Mouse (Mus musculus) adrenal gland, postnatal 14 days (tissue): ENCODE results near the gene Fv1. TPM values are rescaled to one million over a fixed set of nuclear protein-coding genes. Genes with fewer than 3 reads are reported as not detected.

Experiments used
- DNase-seq: peaks from one replicate; pipeline ENCODE4 v3.0.0; 2021; ENCODE audit warnings: mixed read lengths
- total RNA-seq: library from RNA; stranded (reverse); gene quantifications from 2 replicates; pipeline ENCODE4 v1.2.3, GENCODE M21; 2021

Gene Fv1
- total RNA-seq, 1 experiment from 2014 or later: 9.2 TPM

- DNase-seq: no peak
Measured at GRCm38 (mm10) chr4:147886158-147886557, 17.4 kb downstream of the Fv1 start.

DNA sequence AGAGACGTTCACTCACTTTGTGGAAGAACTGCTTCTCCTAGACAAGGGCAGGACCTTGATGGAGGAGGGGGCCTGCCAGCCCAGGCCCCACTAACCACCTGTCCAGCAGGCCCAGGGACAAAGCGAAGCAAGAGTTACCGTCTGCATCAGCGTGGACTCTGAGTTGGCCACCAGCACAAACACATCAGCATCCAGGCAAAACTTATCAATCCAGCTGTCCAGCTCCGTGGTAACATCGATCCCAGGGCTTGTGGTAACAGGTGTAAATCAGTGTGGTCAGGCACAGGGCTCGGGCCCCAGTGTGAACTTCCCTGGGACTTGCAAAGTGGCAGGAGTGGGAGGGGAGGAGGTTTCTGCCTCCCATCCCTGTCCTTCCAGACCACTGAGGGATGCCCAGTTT is 18.5 kb downstream of the Fv1 start:
- DNase-seq: no peak

- no peak for DNase-seq
Measured at GRCm38 (mm10) chr4:147888237-147888636, 19.5 kb downstream of the Fv1 start.

DNA sequence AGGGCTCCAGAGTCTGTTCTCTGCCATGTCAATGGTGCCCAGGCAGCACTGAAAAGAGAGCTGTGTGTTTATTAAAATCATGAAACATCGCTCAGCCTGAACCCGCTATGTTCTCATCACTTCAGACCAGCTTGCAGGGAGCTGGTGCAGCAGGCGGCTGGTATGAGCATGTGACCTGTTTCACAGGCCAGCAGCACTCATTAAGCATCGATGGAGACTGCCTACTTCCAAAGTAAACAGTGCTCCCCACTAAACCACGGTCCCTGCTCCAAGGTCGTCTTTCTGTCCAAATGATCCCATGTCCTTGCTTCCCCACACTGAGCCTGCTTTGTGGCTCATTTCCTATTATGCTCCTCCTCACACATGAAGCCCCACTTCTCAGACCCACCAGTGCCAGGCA is 21.6 kb downstream of the Fv1 start:
- DNase-seq: peak; percentile 26

GRCm38 (mm10) chr4:147895815-147896330 is 27.1 kb downstream of the Fv1 start:
- DNase-seq: no peak

GRCm38 (mm10) chr4:147896411-147896810 is 27.6 kb downstream of the Fv1 start:
- DNase-seq: no peak

DNA sequence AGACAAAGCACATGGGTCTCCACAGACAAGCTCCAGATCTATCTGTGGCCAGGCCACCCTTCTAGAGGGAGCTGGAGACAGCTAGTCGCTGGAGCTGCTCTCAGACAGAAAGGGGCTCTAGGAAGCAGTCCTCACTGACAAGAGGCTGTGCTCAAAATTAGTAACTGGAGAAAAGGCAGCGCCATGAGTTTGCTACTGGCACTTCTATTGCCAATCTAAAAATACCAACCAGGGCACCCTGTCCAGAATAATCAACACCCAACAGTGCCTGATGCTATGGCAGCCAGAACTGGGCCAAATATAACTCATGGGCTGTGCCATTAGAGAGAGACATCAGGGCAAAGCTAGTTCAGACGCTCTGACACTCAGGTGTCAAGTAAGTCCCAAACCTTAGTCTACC is 28.6 kb downstream of the Fv1 start:
- DNase-seq: no peak

DNA sequence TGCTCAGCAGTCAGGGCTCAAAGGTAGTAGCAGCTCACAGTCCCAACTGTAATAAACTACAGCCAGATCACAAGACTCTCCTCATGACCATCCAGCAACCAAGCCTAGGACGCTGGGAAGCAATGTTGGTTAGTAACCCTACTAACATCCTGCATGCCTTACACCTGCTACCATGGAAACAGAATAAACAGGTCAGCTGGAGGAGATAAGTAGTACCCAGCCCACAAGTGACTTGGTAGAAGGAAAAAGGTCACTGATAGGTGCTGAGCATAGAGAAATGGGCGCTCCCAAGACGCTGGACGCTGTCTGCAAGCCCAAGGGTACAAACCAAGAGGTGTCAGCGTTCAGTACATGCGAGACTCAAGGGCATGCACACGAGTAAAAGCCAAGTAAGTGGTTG is 31.7 kb downstream of the Fv1 start:
- no peak for DNase-seq

DNA sequence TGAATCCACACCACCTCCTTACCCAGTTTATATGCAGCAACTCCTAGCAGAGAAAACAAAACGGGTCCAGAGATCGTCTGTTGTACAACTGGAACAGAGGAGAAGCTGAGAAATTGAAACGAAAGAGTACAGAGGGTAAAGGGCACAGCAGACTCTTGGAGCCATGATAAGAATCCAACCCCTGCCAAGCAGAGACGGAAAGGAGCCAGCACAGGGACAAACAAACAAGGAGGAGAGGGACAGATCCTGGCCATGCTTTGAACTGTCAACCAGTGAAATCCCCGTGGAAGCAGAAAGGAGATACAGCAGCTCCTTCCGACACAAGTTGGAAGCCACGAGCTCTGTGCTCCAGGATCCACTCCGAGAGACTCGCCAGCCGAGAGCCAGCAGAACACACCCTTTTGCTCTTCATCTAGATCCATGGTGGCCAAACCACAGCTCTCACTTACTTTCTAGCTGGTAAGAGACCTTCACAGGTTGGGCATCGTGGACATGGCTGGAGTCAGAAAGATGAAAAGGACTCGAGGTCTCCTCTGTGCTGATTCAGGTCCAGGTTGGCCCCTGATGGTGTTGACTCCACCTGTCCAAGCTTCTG is 34.2 kb downstream of the Fv1 start:
- DNase-seq: peak; percentile 48

- peak; percentile 72 for DNase-seq
Measured at GRCm38 (mm10) chr4:147903601-147904000, 34.8 kb downstream of the Fv1 start.

- peak; percentile 92 for DNase-seq
Measured at GRCm38 (mm10) chr4:147904313-147905089, 35.7 kb downstream of the Fv1 start, which contains the start of gene Mfn2. Mfn2 (minus strand) TSS chr4:147904704.

GRCm38 (mm10) chr4:147905090-147905659 is 36.4 kb downstream of the Fv1 start:
- DNase-seq: no peak

DNA sequence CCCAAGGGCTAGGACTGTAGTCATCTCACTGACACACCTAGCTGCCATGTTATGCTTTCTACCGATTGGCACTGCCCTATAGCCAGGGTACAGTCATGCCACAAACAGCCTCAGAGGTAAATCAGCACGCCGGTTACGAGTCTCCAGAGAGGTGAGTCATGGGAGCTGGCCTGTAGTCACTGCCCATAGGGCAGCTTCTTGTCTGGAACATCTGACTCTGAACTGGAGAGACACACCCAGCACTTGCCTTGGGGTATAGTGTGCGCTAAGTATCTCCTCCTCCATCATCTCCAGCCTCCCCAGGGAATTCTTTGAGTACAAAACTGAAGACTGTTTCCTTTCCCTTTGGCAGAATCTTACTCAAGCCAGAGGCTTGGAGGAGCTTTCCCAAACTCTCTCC is 37.5 kb downstream of the Fv1 start:
- peak; percentile 70 for DNase-seq

DNA sequence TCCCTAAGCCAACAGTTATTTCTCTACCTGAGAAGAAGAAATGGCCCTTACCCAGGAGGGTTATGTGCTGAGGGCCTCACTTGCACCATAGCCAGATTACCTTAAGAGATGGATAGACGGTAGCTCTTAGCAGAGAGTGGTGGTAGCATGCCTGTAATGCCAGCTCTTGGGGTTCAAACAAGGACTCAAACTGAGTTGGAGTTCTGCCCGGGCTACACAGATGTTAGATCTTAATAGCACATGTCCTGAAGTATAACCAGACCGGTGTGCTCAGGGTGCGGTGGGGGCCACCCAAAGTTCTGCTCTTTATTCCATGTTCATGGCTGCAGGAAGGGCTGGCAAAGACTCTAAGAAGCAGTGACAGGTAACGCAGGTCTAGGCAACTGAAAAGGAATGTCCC is 40.7 kb downstream of the Fv1 start:
- no peak for DNase-seq

GRCm38 (mm10) chr4:147918459-147919121 is 49.8 kb downstream of the Fv1 start:
- DNase-seq: peak; percentile 76

Other genes starting within 250 kb of the Fv1 start
- 3.1 and 4.7 TPM in 2 replicates for gene Zfp979, start 226.5 kb upstream of the Fv1 start, total RNA-seq
- 0.22 and 0.49 TPM in 2 replicates for gene Zfp534, start 166.4 kb upstream of the Fv1 start, total RNA-seq
- gene Zfp984, start 59.2 kb upstream of the Fv1 start, total RNA-seq: 4.6 and 5.9 TPM in 2 replicates
- gene Zfp933, start 20.6 kb upstream of the Fv1 start, total RNA-seq: 21.0 and 28.2 TPM in 2 replicates
- 19.4 and 26.0 TPM in 2 replicates for gene Miip, start 163 bp upstream of the Fv1 start, total RNA-seq
- 191 and 207 TPM in 2 replicates for gene Mfn2, start 35.7 kb downstream of the Fv1 start, total RNA-seq
- gene Plod1, start 67.8 kb downstream of the Fv1 start, total RNA-seq: 43.7 and 44.2 TPM in 2 replicates
- gene 2510039O18Rik, start 71.9 kb downstream of the Fv1 start, total RNA-seq: 43.4 and 44.0 TPM in 2 replicates
- gene Nppb, start 116.8 kb downstream of the Fv1 start, total RNA-seq: not detected in 2 replicates
- not detected in 2 replicates for gene Nppa, start 131.7 kb downstream of the Fv1 start, total RNA-seq
- gene Clcn6, start 169.8 kb downstream of the Fv1 start, total RNA-seq: 9.7 and 12.0 TPM in 2 replicates
- 42.6 and 46.6 TPM in 2 replicates for gene Mthfr, start 170.1 kb downstream of the Fv1 start, total RNA-seq
- gene Agtrap, start 219.1 kb downstream of the Fv1 start, total RNA-seq: 45.1 and 45.2 TPM in 2 replicates